Comparison of ENCODE assay signal across 10 mouse cellular contexts in the genomic region with DNA sequence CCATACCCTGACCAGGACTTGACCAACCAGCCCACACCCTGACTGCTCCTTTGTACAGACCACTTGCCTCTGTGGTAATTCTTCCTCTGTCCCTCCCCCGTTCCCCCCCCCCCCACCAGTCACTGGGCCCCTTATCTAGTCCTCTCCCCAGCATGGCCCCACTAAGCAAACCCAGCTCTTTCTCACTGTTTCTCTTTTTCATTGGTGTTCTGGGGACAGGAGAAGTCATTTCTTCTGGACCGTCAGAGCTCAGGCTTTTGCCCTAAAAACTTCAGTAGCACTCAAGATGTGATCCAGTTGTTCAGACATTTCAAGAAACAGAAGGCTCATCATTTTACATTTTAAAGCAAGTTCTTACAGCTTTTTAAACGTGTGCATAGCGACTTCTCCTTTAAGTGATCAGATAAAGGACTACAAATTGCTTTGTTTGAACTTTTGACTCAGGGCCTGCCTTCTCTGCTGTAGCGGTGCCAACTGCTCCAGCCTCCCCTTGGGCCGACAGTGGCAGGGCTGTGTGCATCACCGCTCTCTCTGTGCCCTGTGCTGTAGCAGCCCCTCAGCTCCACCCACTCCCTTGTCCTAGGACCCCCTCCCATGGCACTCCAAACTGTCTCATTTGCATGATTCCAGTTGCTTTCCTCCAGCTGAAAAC. TPM values are rescaled to one million over a fixed set of nuclear protein-coding genes. Genes with fewer than 3 reads are reported as not detected.
DNase-seq lines count a peak whose midpoint lies in the region; ATAC-seq lines count a peak whose summit lies in the region.
"Had no signal": no experiment of that assay in that cellular context is flagged by ENCODE, and none has a peak within 500 bp of the region (broad histone marks: within the 10 kb centered on the region; RNA-seq: fewer than 3 reads in every experiment).

No protein-coding gene starts in this region.

- no peak overlapping the region for H3K4me2 ChIP-seq in forebrain, embryonic 12.5 days
- peak overlapping the region; percentile 13; the same call in 1 of the 2 replicates for H3K4me2 ChIP-seq in intestine, embryonic 14.5 days (ENCODE audit: low read length)
- H3K4me2 ChIP-seq in stomach, embryonic 15.5 days, result no peak overlapping the region
- H3K4me2 ChIP-seq: neural tube, embryonic 15.5 days had no signal

- no peak overlapping the region for H3K9ac ChIP-seq in forebrain, embryonic 12.5 days
- H3K9ac ChIP-seq in intestine, embryonic 14.5 days (ENCODE audit: low read length), result no peak overlapping the region
- H3K9ac ChIP-seq in stomach, embryonic 15.5 days, result no peak overlapping the region
- H3K9ac ChIP-seq: neural tube, embryonic 15.5 days had no signal

- WGBS in forebrain, embryonic 10.5 days, result 60% methylated on average over 7 of the region's 7 CpGs
- 53% methylated on average over 7 of the region's 7 CpGs for WGBS in forebrain, embryonic 12.5 days
- WGBS in intestine, embryonic 14.5 days, result 26% methylated on average over 7 of the region's 7 CpGs
- 20% methylated on average over 7 of the region's 7 CpGs for WGBS in stomach, embryonic 15.5 days

- DNase-seq in forebrain, embryonic 10.5 days (ENCODE audit: extremely low spot score, low spot score), result no peak
- peak; percentile 16 for DNase-seq in lung, postnatal 10 days
- no peak for DNase-seq in lung, postnatal 14 days
- no peak for DNase-seq in intestine, embryonic 14.5 days (ENCODE audit: low spot score)
- no peak for DNase-seq in spleen, postnatal 4 days (ENCODE audit: low spot score in 2 of 2)
- no peak for DNase-seq in frontal cortex, adult 2 months (ENCODE audit: extremely low spot score in 1 of 2, low spot score in 1 of 2)
- DNase-seq: cerebellum, adult 11-12 months had no signal

- peaks cover 7% of the 10 kb centered on the region; the same call in 1 of the 2 replicates for H3K4me1 ChIP-seq in forebrain, embryonic 10.5 days
- peaks cover 2% of the 10 kb centered on the region; the same call in 1 of the 2 replicates for H3K4me1 ChIP-seq in forebrain, embryonic 12.5 days
- peaks cover 12% of the 10 kb centered on the region for H3K4me1 ChIP-seq in intestine, embryonic 14.5 days (replicated peaks; ENCODE audit: control insufficient read depth, insufficient read depth, low read length)
- H3K4me1 ChIP-seq in stomach, embryonic 15.5 days, result peaks cover 17% of the 10 kb centered on the region
- H3K4me1 ChIP-seq: neural tube, embryonic 15.5 days had no signal

- no peaks in the 10 kb centered on the region for H3K27me3 ChIP-seq in forebrain, embryonic 10.5 days (ENCODE audit: poor library complexity, severe bottlenecking)
- no peaks in the 10 kb centered on the region for H3K27me3 ChIP-seq in forebrain, embryonic 12.5 days
- H3K27me3 ChIP-seq in intestine, embryonic 14.5 days (replicated peaks; ENCODE audit: control insufficient read depth, insufficient read depth, low read length), result no peaks in the 10 kb centered on the region
- no peaks in the 10 kb centered on the region for H3K27me3 ChIP-seq in stomach, embryonic 15.5 days (replicated peaks)
- H3K27me3 ChIP-seq: neural tube, embryonic 15.5 days had no signal

- no peak for ATAC-seq in forebrain, embryonic 12.5 days (ENCODE audit: low FRiP score)
- peak; percentile 70 for ATAC-seq in intestine, embryonic 14.5 days (replicated peaks; ENCODE audit: low FRiP score, low TSS enrichment, low read depth)
- peak; percentile 76 for ATAC-seq in stomach, embryonic 15.5 days (ENCODE audit: insufficient read depth, low FRiP score, low read depth)

- no peaks in the 10 kb centered on the region for H3K9me3 ChIP-seq in forebrain, embryonic 10.5 days
- H3K9me3 ChIP-seq in forebrain, embryonic 12.5 days, result no peaks in the 10 kb centered on the region
- 0 out of 2 replicates have a peak, but pooled peaks cover 4% of the 10 kb centered on the region for H3K9me3 ChIP-seq in intestine, embryonic 14.5 days (ENCODE audit: control insufficient read depth, low read length)
- no peaks in the 10 kb centered on the region for H3K9me3 ChIP-seq in stomach, embryonic 15.5 days
- H3K9me3 ChIP-seq: neural tube, embryonic 15.5 days had no signal

- peak overlapping the region; percentile 16; the same call in 1 of the 2 replicates for H3K27ac ChIP-seq in forebrain, embryonic 10.5 days
- no peak overlapping the region for H3K27ac ChIP-seq in forebrain, embryonic 12.5 days
- H3K27ac ChIP-seq in intestine, embryonic 14.5 days (ENCODE audit: low read depth), result peak overlapping the region; percentile 65
- peak overlapping the region; percentile 51 for H3K27ac ChIP-seq in stomach, embryonic 15.5 days
- H3K27ac ChIP-seq: neural tube, embryonic 15.5 days had no signal

- no peaks in the 10 kb centered on the region for H3K36me3 ChIP-seq in forebrain, embryonic 10.5 days (replicated peaks)
- H3K36me3 ChIP-seq in forebrain, embryonic 12.5 days (replicated peaks), result no peaks in the 10 kb centered on the region
- H3K36me3 ChIP-seq in intestine, embryonic 14.5 days (ENCODE audit: control insufficient read depth, insufficient read depth, low read length), result no peaks in the 10 kb centered on the region
- H3K36me3 ChIP-seq in stomach, embryonic 15.5 days, result no peaks in the 10 kb centered on the region
- H3K36me3 ChIP-seq: neural tube, embryonic 15.5 days had no signal

- no peak overlapping the region for H3K4me3 ChIP-seq in forebrain, embryonic 10.5 days
- H3K4me3 ChIP-seq in forebrain, embryonic 12.5 days (replicated peaks), result no peak overlapping the region
- H3K4me3 ChIP-seq in intestine, embryonic 14.5 days (ENCODE audit: low read depth, low read length), result no peak overlapping the region
- H3K4me3 ChIP-seq in stomach, embryonic 15.5 days (replicated peaks), result no peak overlapping the region
- H3K4me3 ChIP-seq: neural tube, embryonic 15.5 days had no signal

RNA-seq across cellular contexts. Expression of a gene that starts 34.8 kb away (rescaled TPM):
- polyA plus RNA-seq in forebrain, embryonic 10.5 days (2016; fragmentation: Nextera tagmentation; extraction: Ambion mirVana), result 26.3 and 28.1 TPM in 2 replicates
- 46.7 and 48.8 TPM in 2 replicates for polyA plus RNA-seq in forebrain, embryonic 12.5 days (2016; fragmentation: Nextera tagmentation; extraction: Ambion mirVana)
- polyA plus RNA-seq in intestine, embryonic 14.5 days (2014; fragmentation: Nextera tagmentation; extraction: Ambion mirVana), result 40.0 and 43.5 TPM in 2 replicates
- polyA plus RNA-seq in stomach, embryonic 15.5 days (2015; fragmentation: Nextera tagmentation; extraction: Ambion mirVana), result 32.6 and 33.3 TPM in 2 replicates
- 53.0 and 56.8 TPM in 2 replicates for polyA plus RNA-seq in frontal cortex, adult 2 months (2012; rRNA removed)
